Mouse (Mus musculus) left cerebral cortex, postnatal 25 days (tissue): ENCODE measurements at regions not wholly inside any gene's neighbourhood (a gene's known extent, or its start where the extent isn't known, plus 50 kb on each side); places are given as distances from the start of the nearest gene placed in this dataset.
A peak's percentile ranks its signal among the peaks of the same experiment; 100 is the strongest.

Source experiments
- DNase-seq, 2 experiments: peaks; one replicate each; pipeline ENCODE4 v3.0.0; 2022; ENCODE audit warnings: low spot score in 2 of 2, mixed read lengths in 1 of 2
- intact Hi-C: fragments of 180-260 bp; cut with DNase I; formaldehyde crosslinking; loops from one replicate; pipeline ENCODE4 v1.15.1; 2025

DNA sequence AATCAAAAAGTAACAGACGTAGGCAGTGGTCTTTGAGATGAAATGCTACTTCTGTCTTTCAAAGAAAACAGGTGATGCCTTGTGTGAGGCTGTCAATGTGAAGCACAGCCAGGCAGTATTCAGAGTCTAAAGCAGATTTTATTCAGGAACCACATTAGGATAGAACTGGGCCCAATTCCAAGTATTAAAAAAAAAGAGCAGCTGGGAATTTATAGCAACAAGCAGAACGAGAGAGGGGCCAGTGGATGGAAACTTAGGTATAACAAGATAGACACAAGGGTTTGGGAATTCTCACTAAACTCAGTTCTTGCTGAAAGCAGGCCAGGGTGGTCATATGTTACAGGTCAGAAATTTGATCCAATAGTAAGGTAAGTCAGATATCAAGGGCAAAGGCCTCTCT is 72.6 kb downstream of the Rbmxl2 start:
- DNase-seq, result peak in 1 of 2 experiments; percentile 1
- intact Hi-C loops, result no loop called here
